Mouse (Mus musculus) right cerebral cortex, adult 18-20 months (tissue): ENCODE measurements around the gene Paxbp1.

Experiments
- DNase-seq: peaks from one replicate; pipeline ENCODE4 v3.0.0; 2022; ENCODE audit warnings: mixed read lengths

Gene Paxbp1

DNA sequence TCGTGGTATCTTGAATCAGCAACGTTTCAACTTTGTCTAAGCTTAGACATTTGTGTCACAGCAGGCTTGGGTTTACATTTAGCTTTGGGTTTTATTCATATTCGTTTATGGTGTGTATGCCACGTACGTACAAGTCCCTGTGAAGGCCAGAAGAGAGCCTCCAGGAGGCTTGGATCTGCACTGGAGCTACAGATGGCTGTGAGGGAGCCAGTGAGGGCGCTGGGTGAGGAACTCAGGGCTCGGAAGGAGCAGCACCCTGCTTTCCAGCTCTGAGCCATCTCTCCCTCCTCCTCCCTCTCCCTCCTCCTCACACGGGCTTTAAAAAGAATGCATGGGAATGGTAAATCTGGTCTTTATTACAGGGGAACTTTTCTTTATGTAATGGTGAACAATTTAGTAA is 9.3 kb upstream of the Paxbp1 start:
- no peak for DNase-seq

DNA sequence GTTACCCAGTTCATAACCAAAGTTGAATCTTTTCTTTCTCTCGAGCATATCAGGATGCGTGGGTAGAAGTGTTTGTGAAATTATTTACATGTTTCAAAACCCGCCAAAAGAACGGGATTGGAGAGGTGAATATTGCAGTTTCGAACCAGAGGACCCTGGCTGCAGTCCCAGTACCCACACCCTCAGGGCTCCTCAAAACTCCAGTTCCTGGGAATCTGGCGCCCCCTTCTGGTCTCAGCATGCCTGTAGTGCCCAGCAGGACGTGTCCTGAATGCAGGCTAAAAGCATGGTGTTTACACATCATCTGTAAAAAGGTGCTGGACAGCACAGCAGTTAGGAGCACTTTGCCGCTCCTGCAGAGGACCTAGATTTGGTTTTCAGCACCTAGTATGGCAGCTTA is 1.2 kb upstream of the Paxbp1 start:
- peak; percentile 22 for DNase-seq

DNA sequence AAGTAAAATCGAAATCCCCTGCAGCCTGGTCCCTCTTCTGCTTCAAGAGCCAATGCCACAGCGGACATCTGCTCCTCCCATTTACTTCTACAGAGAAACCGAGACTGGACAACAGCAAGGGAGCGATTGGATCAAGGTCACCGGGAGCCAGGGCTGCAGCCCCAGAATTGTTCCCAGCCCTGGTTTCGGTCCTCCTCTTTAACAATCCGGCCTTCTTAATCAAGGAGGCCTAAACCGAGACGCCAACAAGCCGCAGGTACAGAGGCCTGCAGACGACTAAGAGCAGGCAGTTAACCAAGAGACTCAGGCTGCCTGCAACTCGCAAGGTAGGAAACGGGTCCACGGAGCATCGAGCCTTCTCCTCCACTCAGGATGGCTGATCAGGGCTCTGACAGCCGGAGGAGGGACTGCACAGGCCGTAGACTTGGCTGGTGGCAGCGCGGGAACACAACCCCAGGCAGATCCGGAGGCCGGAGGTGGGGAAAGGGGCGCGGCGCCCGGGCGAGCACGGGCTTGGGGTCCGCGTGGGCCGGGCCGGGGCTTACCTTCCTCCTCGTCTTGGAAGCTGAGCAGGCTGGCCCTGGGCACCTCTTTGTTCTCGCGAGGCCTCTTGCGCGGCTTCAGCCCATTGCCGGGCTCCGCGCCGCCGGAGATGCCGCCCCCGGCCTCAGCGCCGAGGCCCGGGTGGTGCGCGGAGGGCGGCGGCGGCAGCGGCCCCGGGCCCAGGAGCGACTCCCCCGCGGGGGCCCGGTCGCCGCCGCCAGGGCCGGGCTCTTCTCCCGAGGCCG is 688 bp downstream of the Paxbp1 start:
- peak; percentile 41 for DNase-seq

DNA sequence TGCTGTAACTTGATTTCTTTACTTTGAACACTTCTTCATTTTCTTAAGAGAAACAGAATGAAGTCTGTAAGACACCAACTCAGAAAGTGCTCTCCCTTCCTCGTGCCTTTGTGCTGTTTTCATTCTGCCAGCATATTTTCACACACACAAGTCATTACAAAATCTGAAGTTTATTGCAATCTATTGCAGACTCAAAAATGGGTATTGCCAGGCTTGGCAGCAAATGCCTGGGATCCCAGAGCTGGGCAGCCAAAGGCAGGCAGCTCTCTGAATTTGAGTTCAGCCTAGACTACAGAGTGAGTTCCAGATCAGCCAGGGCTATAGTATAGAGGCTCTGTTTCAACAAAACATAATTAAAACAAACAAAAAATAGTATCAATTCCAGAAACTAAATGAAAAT is 1.7 kb downstream of the Paxbp1 start:
- DNase-seq, result no peak

DNA sequence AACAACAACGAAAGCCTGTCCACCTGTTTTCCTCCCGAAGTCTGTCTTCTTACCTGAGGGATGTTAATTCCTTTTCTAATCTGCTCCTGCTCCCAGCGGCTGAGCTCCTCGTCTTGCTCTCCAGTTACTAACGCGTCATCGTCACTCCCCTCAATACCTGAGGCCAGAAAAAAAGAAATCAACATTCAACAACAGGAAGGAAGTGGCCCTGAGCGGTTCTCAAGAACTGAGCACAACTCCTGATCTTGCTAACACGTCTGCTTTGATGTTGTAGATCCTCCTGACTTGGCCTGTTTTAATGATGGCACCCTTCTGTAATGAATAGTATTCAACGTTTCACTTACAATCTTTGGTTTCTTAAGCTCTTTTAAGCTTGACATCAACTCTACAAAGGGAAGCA is 8.5 kb downstream of the Paxbp1 start:
- DNase-seq, result no peak

DNA sequence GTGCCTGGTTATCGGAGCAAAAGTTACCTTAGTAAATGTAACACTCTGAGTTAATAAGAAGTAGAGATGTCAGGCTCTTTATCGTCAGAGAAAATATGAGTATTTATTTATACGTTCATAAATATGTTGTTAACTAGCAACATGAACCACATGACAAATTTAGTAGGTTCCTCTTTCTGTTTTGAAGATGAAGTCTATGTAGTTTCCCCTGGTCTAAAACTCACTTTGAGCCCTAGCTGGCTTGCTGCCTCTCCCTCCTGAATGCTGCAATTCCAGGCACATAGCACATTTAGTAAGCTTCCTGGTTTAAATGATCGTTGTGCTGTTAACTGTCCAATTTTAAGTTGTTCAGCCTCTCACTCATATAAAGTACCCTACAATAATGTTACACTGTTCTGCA is 13.6 kb downstream of the Paxbp1 start:
- no peak for DNase-seq

DNA sequence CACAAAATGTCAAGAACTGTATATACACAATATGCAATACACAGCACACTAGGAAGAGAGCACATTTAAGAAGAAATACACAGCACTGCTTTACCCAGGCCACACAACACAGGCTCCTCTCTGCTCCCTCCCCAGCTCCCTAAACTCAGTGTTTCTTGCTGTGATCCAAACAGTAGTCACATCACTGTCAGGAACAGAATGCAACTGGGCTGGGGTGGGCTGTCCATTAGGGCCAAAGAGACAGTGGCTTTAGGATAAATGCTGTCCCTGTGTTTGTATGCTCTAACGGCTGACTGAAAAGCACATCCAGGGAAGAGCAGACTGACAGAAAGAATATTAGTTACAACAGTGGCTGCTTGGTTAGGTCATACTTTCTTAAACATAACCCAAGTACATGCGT is 14.4 kb downstream of the Paxbp1 start:
- no peak for DNase-seq

DNA sequence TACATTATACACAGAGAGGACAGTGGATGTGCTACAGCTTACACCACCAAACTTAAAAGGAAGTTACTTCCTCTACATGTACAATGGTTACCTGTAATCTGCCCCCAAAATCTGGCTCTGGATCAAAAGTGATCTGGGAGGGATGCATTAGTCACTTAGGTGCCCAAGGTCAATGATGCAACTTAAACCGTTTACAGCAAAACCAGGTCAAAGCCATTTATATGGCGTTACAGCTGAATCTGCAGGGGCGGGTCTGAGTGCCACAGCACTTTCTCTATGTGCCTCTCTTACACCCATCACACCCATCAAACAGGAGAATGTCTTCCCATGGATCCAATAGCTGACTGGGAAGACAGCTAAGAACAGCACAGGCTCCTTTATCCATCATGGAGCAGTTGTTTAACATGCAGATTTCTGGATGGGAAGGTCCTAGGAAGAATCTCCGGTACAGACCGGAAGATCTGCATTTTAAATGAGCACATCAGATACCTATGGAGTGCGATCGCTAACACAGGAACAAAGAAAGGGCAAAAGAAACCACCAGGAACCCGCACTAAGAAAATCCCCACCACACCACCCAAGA is 15.1 kb downstream of the Paxbp1 start:
- DNase-seq, result no peak

DNA sequence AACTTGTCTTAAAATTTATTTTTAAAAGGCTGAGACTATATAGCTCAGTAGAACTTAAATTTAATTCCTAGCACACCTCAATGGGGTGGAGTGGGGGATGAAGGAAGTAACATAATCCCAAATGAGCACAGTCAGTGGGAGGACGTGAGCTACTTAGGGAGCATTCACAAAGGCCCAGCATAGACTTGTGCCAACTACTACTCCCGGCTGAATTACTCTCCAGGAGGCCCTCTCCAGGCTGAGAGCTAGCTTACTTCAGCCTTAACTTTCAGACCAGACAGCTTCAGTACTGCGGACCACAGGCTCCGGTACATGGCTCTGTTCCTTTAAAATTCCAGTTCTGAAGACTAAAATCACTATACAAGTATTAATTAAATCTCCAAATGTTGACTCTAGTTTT is 18.1 kb downstream of the Paxbp1 start:
- no peak for DNase-seq

DNA sequence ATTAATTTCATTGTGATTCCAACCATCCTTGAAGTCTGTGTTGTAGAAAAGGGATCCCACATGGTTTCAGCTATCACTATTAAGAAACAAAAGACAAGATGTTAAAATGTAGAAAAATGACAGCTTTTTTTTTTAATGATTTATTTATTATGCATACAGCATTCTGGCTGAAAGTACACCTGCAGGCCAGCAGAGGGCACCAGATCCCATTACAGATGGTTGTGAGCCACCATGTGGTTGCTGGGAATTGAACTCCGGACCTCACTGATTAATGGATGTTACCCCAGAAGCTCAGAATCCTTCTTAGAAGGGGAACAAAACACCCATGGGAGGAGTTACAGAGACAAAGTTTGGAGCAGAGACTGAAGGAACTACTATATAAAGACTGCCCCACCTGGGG is 21.0 kb downstream of the Paxbp1 start:
- no peak for DNase-seq

DNA sequence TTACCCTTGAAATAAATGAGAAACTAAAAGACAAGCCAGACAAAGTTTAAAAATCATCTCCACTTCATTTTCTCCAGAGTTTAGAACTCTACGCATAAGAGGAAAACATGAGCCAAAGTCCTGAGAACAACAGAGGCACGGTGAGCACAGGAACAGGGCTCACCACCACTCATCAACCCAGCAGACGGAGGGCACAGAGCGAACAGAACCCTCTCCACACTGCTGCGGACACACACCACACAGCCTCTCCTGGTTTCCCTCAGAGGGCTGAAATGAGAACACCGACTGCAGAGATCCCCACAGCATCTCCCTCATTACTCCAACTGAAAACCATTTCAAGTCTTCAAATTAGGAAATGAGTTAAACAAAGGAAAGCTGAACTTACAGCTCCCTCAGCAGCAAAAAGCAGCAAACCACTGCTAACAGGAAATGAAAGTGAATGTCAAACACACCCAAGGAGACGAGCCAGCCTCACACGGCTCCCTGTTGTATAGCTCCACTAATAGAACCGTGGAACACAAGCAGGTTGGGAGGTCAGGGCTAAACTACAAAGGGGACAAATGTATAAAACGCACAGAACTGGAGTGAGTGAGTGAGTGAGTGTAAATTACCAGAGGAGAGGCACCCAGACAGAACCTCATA is 23.4 kb downstream of the Paxbp1 start:
- no peak for DNase-seq

DNA sequence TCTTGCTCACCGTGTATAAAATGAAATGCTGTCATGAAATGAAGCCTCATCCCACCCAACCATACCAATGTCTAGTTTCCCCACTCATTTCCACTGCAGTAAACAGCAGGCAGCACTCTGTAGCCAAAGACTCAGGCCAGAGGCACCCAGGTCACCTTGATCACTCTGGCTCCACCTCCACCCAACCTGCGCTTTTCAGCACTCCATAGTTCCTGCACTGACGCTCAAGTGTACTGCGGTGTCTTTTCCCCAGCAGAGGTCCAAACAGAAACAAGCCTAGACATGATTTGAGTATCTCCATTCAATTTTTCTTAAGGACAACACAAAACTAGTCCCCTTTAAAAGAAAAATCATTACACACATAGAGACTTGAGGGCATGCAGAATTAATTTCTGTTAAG is 24.9 kb downstream of the Paxbp1 start:
- DNase-seq, result no peak

DNA sequence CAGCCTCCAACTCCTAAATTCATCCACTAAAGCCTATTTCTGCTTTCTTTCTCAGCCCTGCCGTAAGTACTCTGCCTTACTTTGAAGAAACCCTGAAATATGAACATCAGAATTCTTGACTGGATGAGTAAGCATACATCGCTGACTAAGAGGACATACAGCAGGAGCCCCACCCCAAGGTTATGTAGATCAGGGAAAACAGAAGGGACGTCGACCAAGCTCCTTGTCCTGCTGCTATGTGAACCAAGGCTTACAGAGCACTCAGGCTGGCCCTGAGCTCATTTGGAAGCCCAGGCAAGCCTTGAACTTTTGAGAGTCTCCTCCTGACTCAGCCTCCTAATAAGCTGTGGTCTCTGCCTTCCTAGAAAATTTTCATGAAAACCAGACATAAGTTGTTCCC is 28.6 kb downstream of the Paxbp1 start:
- no peak for DNase-seq

DNA sequence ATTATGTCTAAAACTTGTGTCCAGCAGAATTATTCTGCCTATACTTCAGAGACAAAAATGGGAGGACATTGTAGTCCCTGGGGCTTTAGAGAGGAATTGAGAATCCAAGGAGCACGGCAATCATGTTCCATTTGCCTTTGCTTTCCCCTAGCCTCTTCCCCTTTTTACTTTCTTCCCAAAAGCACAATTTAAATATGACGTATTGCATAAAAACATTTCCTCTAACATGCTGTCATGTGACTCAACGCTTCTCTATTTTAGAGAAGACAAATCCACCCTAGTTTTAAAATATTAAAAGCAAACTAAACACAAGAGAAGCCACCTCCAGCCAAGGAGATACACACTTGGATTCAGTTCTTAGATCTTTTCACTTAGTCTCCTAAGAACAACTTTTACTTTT is 32.5 kb downstream of the Paxbp1 start:
- no peak for DNase-seq

DNA sequence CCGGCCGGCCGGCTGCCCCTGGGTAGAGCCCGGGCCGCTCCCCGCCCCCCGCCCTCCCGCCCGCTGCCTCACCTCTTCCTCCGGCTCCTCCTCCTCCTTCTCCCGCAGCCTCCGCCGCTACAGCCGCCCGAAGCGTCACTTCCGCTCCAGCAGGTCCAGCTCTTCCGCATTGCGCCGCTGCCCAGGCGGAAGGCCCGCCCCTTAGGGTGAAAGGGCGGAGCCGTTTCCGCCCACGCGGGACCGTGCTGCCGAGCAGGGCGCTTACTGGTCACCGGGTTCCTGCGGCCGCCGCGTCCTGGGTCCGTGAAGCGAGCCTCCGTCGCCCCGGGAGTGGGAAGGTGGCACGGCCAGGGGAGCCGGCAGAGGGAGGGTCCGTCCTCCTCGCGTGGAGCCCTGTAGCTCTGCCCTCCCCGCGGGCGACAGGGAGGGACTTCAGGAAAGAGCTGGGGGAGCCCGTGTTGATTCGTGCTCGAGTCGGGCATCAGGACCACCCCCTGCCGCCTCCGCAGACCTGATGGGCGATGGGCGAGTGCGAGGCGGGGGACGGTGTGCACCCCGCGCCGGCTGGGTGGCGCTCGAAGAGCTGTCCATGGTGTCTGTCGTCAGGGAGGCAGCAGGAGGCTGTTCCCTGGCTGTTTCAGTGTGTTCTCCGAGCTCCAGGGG is 33.2 kb downstream of the Paxbp1 start, which contains the start of gene Synj1:
Gene Synj1 (minus strand): TSS at position 288 of the 663 bp plus-strand sequence.
- peak; percentile 96 for DNase-seq

DNA sequence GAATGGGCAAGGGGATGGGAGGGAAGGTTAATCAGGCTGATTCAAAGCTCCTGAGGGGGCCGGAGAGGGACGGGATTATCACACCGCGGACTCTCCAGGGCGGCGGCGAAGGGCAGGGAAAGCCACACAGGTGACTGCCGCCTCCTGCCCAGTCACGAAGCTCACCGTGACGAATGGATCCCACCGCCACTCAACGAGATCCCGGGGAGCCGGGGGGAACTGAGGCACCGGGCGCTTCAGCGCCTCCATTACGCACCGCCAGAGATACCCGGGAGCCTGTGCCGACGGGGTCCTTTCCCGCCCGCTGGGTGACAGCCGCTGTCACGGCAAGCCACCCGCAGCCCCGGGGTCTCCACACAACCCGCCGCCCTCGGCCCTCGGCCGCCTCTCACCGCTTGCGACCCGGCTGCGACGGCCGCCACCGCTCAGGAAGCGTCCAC is 33.7 kb downstream of the Paxbp1 start:
- DNase-seq, result no peak

DNA sequence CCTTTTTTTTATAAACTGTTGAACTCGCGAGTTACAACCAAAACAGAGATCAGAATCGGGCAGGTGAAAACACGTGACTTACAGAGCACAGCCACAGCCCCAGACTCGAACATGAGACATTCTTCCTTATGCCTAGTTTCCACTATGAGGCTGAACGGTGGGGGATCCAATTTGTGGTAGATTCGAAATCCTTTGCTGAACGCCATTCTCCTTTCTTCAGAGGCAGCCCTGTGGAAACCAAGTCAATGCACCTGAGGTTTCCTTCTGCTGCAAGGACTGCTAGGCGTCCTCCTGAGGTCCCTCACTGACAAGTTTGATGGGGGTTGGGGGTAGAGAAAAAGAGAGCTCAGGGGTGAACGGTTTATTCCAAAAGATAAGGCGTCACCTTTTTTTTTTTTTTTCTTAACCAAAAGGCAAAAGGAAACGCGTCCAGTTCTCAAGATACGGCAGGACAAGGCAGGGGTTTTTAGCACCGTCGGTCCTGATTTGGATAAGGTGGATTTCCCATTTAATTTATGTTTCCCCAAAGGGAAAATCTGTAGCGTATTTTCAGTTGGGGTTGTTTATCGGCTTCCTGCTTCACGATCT is 34.3 kb downstream of the Paxbp1 start:
- DNase-seq, result peak; percentile 20

DNA sequence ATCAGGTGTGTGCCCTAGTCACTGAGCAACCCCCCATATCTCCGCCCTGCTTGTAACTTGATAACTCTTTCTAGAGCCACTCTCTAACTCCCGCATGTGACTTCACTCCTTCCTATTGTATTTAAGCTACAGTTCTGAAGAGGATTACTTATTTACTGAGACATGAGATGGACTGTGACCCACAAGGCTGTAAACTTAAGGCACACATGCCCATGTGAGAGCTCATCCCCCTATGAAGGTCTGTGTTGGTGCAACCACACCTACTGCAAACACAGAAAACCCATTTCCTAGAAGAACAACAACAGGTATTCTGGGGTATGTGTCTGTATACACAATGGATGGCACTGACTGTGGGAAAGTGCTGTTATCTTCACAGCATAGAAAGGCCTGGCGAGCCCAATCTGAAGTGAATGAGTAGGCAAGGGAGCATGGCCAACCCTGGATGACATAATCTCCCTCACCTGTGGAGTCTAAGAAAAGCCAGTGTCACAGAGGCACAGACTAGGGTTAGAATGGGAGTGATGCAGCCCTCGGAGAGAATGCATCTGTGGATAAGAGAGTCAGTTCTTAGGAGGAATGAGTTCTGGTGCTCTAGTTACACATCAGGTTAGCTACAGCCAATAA is 39.3 kb downstream of the Paxbp1 start:
- DNase-seq, result no peak

DNA sequence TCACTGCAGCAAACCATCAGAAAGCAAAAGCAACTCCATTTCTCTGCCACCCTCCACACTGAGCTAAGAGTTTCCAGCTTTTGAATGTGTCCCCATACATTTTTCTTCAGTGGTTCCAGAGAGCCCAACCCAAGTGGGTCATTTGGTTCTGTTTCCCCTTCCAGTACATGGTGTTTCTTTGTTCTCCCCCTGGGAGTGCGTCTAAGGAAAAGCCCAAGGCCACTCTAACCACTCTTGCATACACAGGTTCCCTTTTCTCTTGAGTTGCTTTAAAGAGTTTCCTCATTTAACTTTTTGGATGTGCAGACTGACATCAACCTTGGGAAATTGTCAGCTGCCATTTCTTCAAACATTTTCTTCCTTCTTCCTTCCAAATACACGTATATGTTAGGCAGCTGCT is 43.2 kb downstream of the Paxbp1 start:
- DNase-seq, result no peak

DNA sequence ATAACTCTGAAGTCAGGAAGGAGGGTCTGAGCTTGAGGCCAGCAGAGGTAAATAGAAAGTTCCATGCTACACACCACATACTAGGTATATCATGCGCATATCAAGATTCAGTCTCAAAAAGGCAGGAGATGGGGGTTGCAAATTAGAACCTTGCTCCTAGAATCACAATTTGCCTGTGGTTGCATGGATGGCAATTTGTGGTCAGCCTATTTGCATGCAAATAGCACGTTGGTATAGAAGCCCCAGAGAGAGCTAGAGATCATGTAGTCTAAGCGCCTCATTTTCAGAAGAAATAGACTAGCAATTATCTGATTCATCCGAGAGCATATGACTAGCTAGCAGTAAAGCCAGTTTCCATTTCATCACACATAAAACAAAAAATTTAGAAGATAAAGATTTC is 44.5 kb downstream of the Paxbp1 start:
- no peak for DNase-seq

DNA sequence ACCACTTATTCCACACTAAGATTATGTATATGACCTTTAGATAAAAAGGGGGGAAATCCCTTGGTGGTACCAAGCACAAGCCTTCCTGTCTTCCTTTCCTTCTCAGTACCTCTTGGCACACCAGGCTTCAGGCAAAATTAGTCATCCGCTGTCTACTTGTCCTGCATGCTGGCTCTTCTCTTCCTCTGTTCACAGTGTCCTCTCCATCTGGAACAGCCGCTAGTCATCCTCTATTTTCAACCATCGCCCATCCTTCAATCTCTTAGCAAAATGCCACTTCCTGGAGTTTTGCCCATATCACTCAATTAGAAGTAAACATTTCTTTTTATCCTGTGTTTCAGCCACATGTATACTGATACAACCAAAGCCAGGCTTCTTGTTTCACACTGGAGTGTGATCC is 46.5 kb downstream of the Paxbp1 start:
- DNase-seq, result peak; percentile 49

DNA sequence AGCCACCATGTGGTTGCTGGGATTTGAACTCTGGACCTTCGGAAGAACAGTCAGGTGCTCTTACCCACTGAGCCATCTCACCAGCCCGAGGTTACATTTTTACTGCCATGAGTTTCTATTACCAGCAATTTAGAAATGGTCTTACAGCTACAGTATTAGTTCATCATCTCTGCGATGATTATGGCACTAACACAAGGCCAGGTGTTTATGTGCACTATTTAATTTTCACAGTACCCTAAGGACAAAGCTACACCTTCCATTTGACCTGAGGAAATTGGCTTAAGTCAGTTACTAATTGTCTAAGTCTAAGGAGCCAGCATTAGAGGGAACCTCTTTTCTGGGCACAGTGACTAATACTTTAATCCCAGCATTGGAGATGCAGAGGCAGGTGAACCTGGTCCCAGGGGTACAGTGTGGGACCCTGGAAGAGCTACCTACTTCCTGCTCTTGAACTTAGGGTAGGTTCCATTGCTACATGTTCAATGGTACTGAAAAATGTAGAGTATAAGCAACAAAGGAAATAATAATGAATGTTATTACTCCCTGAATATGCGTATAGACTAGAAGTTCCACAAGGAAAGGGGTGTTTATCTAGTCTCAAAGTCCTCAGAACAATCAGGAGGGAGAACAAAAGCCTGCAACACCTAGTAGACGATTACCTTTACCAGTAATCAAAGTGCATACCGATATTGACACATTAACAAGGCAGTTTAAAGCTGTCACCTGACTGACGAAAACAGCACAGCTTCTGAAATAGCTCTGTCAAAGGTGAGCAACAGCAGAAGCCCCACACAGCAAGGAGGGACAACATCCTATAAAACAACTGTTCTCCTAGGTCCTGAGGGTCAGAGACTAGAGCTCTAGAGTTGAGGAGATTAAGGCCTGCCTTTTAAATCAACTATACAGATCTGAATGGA is 47.8 kb downstream of the Paxbp1 start:
- DNase-seq, result no peak
